Mouse (Mus musculus): ENCODE results near the gene Trp53tg5.

The Trp53tg5 gene

DNA sequence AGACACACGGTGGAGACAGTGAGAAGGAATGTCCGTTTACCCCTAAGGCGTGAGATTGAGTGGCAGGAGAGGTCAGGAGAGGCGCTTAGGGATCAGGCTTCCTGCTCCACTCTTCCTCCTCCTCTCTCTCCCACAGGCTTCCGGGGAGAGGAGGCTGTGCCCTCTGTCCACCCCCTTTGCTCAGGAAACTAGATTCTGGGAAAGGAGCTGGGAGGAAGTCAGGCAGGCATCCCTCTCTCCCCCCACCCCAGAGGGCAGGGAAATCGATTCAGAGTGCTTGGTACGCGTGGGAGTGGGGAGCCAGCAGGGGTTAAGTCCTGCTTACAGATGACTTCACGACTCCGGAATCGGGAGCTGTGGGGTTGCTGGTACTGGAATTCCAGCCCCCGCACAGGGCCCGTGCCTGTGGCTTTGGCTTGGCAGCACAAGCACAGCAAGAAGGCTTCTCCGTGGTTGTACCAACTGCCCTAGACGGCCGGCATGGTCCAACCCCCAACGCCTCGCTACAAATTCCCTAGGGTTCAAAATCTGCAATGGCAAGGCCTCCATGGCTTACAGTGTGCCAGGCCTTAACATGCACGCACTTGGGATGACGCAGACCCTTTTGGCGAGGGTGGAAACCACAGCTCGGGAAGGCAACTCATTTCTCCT, 40.9 kb downstream of the Trp53tg5 start:
- peak; percentile 98 for DNase-seq (ENCODE audit: inconsistent ontology term)

DNA sequence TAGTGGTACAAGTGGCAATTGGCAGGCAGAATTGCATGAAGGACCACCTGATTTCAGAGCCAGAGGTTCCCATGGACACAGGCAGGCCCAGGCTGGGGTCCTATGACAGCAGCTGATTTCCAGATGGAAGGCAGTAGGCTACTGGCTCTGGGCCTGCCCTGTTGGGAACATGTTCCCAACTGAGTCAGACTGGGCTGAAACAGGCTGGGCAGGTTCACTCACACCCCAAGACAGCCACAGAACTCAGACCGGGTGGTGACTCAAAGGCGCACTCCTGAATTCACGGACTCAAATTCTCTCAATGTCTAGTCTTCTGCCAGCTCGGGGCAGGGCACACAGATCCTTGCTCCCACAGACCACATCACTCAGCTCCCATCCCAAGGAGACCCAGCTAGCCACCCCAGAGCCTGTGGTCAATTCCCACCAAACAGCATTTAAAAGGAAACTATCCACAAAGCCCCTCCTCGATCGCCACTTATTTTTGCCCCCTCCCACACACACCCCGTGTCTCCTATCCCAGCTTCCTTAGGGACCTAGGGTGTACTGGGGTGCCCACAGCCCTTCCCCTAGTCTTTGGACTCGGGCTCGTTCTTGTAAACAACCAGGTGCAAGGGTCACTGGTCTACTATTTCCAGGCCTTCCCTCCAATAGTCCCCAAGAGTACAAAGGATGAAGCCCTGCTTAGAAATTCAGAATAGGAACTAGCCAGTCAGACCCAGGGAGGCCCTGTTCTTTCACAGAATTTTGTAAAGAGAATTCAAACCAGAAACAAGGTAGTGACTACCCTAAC, 41.7 kb downstream of the Trp53tg5 start:
- peak; percentile 77 for DNase-seq (ENCODE audit: inconsistent ontology term)

DNA sequence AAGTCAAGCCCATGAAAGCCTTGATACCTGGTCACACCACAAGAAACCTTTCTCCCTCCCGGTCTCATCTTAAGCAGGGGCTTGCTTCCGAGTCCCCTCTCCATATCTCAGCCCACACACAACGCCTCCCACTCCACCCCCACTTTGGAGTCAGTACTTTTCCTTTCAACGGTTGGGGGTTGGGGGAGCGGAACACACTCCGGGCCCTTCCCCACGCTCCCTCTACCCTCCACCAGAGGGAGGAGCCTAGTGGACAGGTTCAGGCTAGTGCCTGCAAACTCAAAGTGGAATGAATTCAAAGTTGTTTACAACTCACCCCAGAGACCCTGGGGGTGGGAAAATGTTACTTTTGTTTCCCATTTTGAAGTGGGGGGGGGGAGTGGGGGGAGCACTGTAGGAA, 42.8 kb downstream of the Trp53tg5 start:
- no peak for DNase-seq (ENCODE audit: inconsistent ontology term)

DNA sequence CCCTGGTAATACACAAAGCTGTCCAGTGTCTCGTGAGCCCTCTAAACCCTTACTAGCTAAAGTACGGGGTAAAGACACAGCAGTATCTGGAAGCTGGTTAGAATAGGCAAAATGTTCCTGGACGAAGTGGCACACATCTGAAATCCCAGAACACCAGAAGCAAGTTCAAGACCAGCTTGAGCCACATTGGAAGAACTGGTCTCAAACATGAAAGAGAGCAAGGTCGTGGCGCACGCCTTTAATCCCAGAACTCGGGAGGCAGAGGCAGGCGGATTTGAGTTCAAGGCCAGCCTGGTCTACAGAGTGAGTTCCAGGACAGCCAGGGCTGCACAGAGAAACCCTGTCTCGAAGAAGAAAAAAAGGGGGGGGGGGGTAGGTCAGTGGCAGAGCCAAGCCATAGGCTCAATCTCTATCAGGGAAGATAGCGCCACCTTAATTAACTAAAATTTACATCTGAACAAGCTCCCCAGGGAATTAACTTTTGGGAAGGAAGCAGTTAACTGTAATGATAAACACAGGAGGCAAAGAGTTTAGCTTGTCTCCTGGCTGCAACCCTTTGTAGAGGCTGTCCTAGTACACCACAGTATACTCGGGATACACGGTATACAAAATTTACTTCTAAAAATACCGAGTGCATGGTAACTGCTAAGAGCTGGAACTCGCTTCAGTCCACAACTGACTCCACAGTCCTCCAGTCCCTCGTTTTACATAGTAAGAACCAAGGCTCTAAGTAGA, 43.5 kb downstream of the Trp53tg5 start:
- no peak for DNase-seq (ENCODE audit: inconsistent ontology term)

DNA sequence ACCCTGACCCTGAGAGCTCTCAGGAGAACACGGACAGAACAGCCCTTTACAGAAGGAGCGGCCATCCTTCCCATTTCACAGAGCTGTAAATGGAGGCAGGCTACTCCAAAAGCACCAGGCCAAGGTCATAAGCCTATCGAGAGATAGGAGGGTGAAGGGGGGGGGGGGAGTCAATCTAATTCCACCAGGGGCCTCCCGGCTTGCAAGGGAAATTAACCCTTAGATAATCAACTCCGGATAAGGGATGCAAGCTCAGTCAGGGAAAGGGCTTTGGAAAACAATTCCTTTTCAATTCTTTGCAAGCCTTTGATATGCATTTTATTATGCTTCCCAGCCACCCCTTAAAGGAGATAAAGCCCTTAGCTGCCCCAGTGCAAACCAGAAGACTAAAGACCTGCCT, 45.1 kb downstream of the Trp53tg5 start:
- DNase-seq (ENCODE audit: inconsistent ontology term): no peak

DNA sequence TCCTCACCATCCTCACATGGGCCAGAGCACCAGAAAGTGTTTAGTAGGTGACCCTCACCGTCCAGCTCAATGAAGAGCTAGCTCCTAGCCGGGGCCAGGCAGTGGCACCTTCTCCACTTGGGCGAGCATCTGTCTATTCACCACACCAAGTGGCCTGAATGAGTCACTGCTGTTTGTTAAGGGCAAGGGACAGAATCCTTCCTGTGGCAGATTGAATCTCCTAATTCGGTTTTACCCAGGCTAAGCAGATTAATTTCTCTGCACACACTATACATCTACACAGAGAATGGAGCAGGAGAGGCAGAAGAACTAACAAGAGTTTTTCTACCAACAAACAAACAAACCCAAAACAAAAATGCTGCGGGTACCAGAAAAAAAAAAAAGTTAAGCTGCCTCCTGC, 46.6 kb downstream of the Trp53tg5 start:
- DNase-seq (ENCODE audit: inconsistent ontology term): no peak

DNA sequence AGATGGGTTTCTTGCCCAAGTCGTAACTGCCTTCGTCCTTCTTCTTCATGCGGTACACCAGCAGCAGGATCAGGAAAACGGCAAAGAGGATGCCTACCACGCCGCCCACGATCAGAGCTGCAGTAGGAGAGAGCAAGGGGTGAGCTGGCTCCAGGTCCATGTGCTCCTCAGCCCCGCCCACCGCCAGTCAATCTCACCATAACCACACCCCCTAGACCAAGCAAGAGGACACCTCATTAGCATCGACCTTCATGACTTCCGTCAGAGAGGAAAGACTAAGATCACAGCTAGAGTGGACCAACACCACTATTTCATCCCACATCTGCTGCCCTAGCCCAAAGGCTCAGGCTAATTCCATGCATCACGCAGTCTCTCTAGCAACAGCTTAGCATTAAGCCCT, 47.4 kb downstream of the Trp53tg5 start:
- no peak for DNase-seq (ENCODE audit: inconsistent ontology term)

DNA sequence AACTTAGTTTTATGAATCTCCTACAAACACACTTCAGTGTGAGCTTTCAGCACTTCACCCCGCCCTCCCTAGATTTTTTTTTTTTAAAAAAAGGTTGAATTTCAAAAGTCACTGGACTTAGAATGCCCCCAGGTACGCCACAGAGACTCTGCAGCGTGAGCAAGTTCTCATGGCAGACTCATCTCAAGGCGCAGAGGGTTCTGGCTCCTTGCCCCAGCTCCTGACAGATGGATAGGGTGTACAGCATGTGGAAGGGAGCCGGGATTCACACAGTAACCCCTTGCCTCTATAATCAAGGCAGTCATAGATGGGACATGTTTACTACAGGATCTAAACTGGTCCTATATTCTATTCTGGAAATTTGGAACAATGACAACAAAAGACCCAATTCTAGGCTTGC, 48.1 kb downstream of the Trp53tg5 start:
- DNase-seq (ENCODE audit: inconsistent ontology term): no peak

DNA sequence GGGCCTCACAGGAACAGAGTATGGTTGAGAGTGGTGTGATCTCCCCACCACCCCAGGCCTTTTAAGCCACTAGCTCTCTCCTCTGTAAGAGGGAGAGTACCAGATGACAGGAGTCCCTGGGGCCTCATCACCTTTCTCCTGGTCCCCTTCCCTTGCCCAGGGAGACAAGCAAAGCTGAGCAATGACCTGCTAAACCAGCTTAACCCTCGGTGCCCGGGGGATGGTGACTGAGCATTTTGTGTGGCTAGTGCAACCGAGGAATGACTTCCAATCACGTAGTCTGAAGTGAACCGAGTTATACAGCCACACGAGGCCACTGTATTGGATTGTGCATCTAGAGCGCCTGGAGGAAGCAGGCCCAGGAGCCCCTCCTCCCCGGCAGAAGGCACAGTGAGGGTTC, 49.1 kb downstream of the Trp53tg5 start:
- DNase-seq (ENCODE audit: inconsistent ontology term): no peak

DNA sequence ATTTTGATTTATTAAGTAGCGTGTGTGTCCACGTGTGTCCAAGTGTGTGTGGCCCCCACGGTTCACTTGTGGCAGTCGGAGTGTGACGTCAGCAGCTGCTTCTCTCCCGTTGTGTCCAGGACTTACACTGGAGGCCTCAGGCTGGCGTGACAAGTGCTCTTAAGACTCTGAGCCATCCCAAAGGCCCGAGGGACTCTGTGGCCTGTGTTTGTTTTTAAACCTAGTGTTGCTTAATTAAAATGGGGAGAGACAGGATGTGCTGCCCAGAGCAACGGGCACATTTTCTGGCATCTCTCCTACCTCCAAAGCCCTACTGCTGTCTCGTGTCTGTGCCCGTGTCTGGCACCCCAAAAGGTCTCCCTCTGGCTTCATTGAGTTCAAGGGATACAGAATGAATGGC, 50.1 kb downstream of the Trp53tg5 start:
- no peak for DNase-seq (ENCODE audit: inconsistent ontology term)

DNA sequence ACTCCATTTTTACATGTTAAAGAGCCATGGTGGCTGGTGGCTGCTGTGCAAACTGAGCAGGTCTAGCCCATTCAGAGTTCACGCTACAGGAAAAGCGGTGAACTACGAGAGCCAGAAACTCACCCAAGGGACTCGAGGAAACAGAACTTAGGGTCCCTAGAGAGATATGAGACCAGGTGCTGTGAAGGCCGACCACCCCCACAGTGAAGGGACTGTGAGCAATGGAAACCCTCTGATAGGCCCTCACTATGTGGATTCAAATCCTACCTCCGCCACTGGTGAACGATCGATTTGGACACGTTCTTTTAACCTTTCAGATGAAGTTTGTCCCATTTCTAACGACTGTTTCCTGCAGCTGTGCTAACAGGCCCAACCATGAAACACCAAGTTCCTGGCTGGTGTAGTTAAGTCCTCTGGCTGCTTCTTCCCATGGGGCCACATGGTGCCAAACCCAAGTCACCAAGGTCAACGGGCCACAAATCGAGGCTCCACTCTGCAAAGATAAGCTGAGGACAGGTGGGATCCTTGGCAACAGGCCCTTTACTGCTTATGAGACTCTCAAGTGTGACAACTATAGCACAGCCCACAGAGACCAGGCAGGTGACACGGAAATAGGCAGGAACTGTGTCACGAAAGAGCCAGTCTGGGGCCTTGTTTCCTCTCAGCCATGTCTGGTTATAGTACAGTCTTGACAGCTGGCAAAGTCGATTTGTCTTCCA, 50.7 kb downstream of the Trp53tg5 start:
- no peak for DNase-seq (ENCODE audit: inconsistent ontology term)

DNA sequence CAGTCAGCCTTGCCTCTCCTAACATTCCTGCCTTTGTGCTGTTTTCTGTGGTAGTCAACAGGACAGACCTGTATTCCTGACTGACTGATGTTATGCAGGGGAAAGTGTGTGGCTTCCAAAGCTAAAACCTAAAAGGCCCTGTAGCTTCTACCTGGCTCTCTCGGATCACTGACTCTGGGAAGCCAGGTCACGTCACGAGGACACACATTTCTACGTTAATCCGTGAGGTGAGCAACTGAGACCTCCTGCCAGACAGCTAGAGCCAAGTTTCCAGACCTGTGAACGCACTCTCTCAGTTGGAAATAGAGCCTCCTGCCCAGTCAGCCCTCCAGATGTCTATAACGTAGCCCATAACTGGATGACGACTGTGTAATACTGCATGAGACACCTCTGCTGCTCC, 51.5 kb downstream of the Trp53tg5 start:
- DNase-seq (ENCODE audit: inconsistent ontology term): no peak

DNA sequence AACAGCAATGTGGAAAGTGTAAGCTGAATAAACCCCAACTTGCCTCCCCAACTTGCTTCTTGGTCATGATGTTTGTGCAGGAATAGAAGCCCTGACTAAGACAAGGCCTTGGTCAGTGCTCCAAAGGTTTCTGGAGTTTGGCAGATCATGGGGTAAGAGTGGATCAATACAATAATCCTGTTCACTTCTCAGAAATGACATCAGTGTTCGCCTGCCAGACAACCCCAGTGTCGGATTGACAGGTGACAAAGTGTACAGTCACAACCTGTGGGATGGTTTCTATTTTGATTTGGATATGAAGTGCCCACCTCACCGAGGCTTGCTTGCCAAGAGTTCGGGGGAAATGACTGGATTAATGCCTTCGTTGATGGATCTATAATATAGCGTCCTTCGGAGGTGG, 52.2 kb downstream of the Trp53tg5 start:
- no peak for DNase-seq (ENCODE audit: inconsistent ontology term)
